Mouse (Mus musculus) olfactory bulb, adult 2 months (tissue): ENCODE results near the gene Ccr1.

ENCODE experiments used
- CTCF ChIP-seq: fragments of 200-500 bp; IDR thresholded peaks from 2 replicates; pipeline ENCODE4 v1.5.1; 2012; ENCODE audit warnings: low read depth, mild to moderate bottlenecking, low read length, moderate library complexity; ENCODE audit not compliant: insufficient read depth
- POLR2A ChIP-seq: fragments of 200-500 bp; IDR thresholded peaks from 2 replicates; pipeline ENCODE4 v1.6.1; 2012; ENCODE audit warnings: mild to moderate bottlenecking, low read depth, low read length, moderate library complexity; ENCODE audit not compliant: insufficient read depth

DNA sequence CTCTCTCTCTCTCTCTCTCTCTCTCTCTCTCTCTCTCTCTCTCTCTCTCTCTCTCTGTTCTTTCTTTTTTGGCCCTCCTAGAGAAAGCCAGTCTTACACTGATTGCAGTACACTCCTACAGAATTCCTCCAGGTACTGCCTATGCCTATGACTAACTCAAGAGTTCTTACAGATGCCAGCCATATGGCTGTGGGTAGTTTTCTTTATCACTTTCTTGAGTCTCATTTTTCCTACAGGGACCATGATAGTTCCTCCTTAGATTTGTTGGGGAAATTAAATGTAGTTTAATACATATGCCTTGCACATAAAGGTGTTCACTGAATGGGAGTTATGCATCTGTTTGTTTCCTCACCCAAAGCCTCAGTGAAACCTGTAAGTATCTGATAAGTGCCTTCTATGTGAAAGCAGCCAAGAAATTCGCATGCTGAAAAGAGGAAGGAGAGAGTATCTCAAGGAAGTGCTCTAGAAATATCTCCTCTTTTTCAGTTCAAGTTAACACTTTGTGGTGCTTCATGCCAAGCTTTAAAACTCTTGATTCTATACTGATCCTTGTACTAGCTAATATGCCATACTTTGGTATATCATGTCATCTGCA, 22.9 kb upstream of the Ccr1 start:
- TF ChIP-seq CTCF (no peak), POLR2A (no peak)
